Mouse (Mus musculus) C2C12 (cell line): ENCODE measurements at regions not wholly inside any gene's neighbourhood (a gene's known extent, or its start where the extent isn't known, plus 50 kb on each side); places are given as distances from the start of the nearest gene placed in this dataset.

ENCODE experiments used
- CEBPB ChIP-seq: IDR thresholded peaks from one replicate; pipeline ENCODE4 v1.6.1; 2011; ENCODE audit warnings: low read depth, mild to moderate bottlenecking, control low read depth, moderate library complexity
- CTCF ChIP-seq: IDR thresholded peaks from one replicate; pipeline ENCODE4 v1.5.1; 2011; ENCODE audit not compliant: control insufficient read depth, insufficient read depth, insufficient read length
- FOSL1 ChIP-seq: IDR thresholded peaks from one replicate; pipeline ENCODE4 v1.8.0; 2011; ENCODE audit warnings: mild to moderate bottlenecking, low read length; ENCODE audit not compliant: poor library complexity, insufficient read depth, severe bottlenecking
- MYOD1 ChIP-seq: IDR thresholded peaks from one replicate; pipeline ENCODE4 v1.6.1; 2011; ENCODE audit warnings: low read depth; ENCODE audit not compliant: control insufficient read depth, insufficient read length
- MYOG ChIP-seq: IDR thresholded peaks from one replicate; pipeline ENCODE4 v1.6.1; 2011; ENCODE audit not compliant: control insufficient read depth, insufficient read length; ENCODE audit errors: extremely low read depth
- USF1 ChIP-seq: IDR thresholded peaks from one replicate; pipeline ENCODE4 v1.6.1; 2011; ENCODE audit warnings: low read depth, mild to moderate bottlenecking, control low read depth, moderate library complexity

DNA sequence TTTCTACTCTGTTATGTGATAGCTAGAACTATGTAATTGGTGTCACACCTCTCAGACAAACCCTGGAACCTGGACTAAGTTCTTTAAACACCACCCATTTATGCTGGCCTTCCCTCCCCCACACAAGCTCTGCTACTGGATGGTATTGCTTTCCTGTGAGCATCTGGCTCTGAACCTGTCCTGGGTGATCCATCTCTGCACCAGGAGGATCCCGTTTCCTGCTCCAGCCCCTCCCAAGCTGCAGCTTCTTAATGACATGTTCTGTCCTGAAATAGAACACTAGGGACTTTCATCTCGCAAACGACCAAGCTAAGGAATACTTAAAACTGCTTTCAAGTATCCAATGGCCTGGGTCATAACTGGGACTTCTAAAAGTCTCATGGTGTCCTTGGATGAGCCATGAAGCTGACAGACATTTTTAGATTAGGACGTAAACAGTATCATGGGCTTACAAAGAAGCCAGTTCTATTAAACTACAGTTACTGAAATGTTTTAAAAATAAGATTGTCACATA lies 74.4 kb upstream of the Zdhhc17 start:
- TF ChIP-seq CTCF = no peak
- no peak for TF ChIP-seq FOSL1
- TF ChIP-seq CEBPB = no peak
- TF ChIP-seq MYOD1 = no peak
- no peak for TF ChIP-seq USF1
- TF ChIP-seq MYOG = no peak
